Mouse (Mus musculus) bone marrow macrophage, adult 2 months (primary cell): ENCODE data around the gene Tcf7l1. TPM values are rescaled to one million over a fixed set of nuclear protein-coding genes. Genes with fewer than 3 reads are reported as not detected.

Experiments
- H3K27ac ChIP-seq: 2 replicates; pipeline ENCODE4 v1.5.1; 2012; ENCODE audit warnings: low read depth, low read length; ENCODE audit not compliant: insufficient read depth
- H3K4me1 ChIP-seq: 2 replicates; pipeline ENCODE4 v1.6.1; 2012; ENCODE audit warnings: low read length; ENCODE audit not compliant: control insufficient read depth, insufficient read depth
- H3K4me3 ChIP-seq: 2 replicates; pipeline ENCODE4 v1.5.1; 2012; ENCODE audit warnings: mild to moderate bottlenecking, low read length, moderate library complexity; ENCODE audit not compliant: insufficient read depth
- CTCF ChIP-seq: IDR thresholded peaks from 2 replicates; pipeline ENCODE4 v1.5.1; 2012; ENCODE audit warnings: low read depth, mild to moderate bottlenecking, low read length, moderate library complexity
- POLR2A ChIP-seq: IDR thresholded peaks from 2 replicates; pipeline ENCODE4 v1.6.1; 2012; ENCODE audit warnings: mild to moderate bottlenecking, low read depth, low read length, borderline replicate concordance
- polyA plus RNA-seq: library from polyadenylated mRNA; stranded (reverse); fragments of >200 nt; gene quantifications from 2 replicates; pipeline ENCODE4 v1.2.4, GENCODE M21; 2012; ENCODE audit not compliant: missing spikeins, insufficient read depth, insufficient read length

Gene Tcf7l1
- polyA plus RNA-seq, 1 experiment, result 0.42 TPM

DNA sequence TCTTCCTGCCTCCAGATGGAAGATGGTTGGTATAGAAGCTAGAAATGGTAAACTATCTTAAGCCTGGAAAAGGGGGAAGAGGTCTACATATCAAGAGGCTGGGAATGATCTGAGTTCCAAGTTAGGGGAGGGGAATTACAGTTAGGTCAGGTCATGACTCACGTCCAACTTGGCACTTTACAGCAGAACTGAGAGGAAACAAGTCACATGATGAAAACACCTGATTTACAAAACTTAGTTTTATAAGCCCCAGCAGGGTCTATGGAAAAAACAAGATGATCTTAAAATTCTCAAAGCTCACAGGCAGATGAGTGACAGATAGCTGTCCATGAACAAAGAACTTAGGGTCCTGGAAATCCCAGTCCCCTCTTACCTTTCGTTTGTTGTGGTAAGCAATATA lies 173.9 kb downstream of the Tcf7l1 start:
- Histone ChIP-seq H3K27ac (no peak overlapping the region), H3K4me3 (peak overlapping the region; percentile 91), H3K4me1 (peaks cover 8% of the 10 kb centered on the region; the same call in 1 of the 2 replicates)
- TF ChIP-seq CTCF, result no peak
- TF ChIP-seq POLR2A, result no peak

DNA sequence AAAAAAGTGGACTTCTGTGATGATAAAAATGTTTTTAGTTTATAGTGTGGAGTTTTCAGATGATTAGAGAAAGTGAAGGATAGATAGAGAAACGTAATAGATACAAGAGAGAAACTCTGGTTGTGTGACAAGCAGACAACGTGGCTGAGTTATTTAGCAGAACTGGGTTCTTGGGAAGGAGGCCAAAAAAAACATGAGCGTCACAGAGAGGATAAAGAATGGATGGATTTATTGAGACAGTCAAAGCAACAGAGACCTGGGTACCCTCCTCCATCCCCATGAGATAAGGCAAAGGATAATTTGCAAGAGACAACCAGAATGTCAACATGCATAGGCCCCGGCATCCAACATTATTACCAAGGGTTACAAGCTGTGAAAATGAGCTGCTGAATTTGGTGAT lies 178.8 kb downstream of the Tcf7l1 start:
- TF ChIP-seq CTCF (no peak), POLR2A (no peak)
- no peak overlapping the region for H3K4me3 ChIP-seq
- H3K4me1 ChIP-seq, result peaks cover 10% of the 10 kb centered on the region; the same call in 1 of the 2 replicates
- H3K27ac ChIP-seq, result no peak overlapping the region

DNA sequence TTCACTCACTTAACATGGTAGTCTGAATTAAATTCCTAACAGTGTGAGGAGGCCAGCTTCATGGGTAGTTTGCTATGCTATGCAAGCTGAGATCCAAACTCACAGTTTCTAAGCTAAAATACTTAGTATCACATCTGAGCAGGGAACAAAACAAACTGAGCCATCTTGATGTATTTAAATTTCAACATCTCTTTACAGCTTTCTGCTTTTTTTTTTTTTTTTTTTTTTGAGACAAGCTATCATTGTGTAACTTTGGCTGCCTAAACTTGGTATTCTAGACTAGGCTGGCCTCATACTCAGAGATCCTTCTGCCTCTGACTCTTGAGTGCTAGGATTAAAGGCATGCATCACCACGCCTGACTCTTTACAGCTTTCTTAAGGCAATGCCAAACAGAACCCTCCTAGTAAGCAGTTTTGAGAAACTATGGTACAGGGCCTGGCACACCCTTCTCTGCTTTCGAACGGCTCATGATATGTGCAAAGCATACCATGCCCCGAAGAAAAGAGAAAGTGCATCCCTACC lies 180.3 kb downstream of the Tcf7l1 start:
- no peak overlapping the region for H3K27ac ChIP-seq
- no peak overlapping the region for H3K4me3 ChIP-seq
- H3K4me1 ChIP-seq, result peaks cover 6% of the 10 kb centered on the region; the same call in 1 of the 2 replicates
- TF ChIP-seq POLR2A (no peak), CTCF (no peak)

DNA sequence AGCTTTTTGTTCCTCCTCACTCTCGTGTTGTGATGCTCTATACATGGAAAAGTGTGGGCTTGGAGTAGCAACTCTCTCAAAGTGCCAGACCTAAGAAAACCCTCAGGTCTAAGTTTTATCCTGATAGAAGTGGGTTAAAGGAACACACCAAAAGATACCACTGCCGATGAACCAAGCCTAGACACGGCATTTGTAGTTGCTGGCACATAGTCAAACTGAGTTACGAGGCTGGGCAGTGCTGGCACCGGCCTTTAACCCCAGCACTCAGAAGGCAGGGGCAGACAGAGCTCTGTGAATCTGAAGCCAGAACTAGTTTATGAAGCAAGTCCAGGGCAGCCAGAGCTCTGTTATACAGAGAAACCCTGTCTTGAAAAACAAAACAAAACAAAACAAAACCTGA lies 181.4 kb downstream of the Tcf7l1 start:
- TF ChIP-seq POLR2A, result no peak
- TF ChIP-seq CTCF, result no peak
- H3K4me3 ChIP-seq, result no peak overlapping the region
- no peak overlapping the region for H3K27ac ChIP-seq
- H3K4me1 ChIP-seq, result peaks cover 6% of the 10 kb centered on the region; the same call in 1 of the 2 replicates

DNA sequence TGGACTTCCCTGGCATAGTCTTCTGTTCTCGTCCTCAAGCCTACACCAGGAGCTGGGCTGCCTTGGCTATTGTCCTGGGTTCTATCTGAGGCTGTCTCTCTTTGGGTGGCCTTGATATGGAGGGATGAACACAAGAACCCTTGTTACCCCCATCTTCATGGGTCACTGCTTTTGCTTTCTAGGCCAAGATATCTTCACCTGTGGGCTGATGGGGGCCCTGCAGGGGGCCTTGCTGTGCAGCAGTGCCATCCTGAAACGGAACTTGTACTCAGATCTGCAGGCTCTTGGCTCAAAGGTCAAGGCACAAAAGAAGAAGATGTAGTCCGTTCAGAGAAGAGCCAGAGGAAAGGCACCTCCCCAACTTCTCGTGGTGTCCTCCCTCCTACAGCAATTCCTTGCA lies 182.0 kb downstream of the Tcf7l1 start:
- TF ChIP-seq CTCF (no peak), POLR2A (no peak)
- Histone ChIP-seq H3K4me3 (no peak overlapping the region), H3K27ac (no peak overlapping the region), H3K4me1 (peaks cover 6% of the 10 kb centered on the region; the same call in 1 of the 2 replicates)

DNA sequence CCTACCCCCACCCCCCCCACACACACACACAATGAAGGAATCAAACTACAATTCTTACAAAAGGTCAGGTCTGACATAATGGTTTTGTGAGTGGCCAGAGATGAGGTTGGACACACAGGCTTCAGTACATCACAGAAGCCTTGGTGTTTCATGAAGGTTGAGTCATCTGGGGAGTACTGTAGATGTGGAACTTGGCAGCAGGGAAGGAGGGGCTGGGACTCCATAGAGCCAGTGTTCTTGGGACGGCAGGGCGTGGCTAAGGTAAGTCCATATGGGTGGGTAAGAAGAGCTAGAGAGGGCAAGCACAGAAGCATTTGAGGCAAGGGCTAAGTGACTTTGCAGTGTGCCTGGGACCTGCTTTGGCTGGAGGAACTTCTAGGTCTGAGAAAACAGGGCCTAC lies 185.0 kb downstream of the Tcf7l1 start:
- no peak for TF ChIP-seq POLR2A
- no peak for TF ChIP-seq CTCF
- Histone ChIP-seq H3K4me3 (no peak overlapping the region), H3K4me1 (peaks cover 8% of the 10 kb centered on the region), H3K27ac (no peak overlapping the region)

DNA sequence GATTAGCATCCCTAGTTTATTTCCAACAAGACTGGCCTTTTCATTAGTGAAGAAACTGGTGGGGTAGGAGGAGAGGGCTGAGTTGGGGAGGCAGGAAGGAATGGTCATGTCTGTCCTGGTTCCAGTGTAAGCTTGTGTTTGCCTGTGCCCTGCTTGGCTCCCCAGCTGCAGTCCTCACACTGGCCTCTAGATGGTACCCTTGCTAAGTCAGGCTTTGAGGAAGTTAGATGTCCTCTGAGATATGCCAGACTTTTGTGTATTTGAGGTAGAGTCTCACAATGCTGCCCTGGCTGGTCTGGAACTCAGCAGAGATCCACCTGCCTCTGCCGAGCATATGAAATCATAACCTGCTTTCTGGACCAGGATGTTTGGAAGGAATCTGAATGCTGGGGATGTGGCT lies 187.3 kb downstream of the Tcf7l1 start:
- H3K4me3 ChIP-seq, result no peak overlapping the region
- TF ChIP-seq CTCF (0 out of 2 replicates have a peak, but pooled peaks have one; percentile 12), POLR2A (no peak)
- H3K4me1 ChIP-seq, result peaks cover 14% of the 10 kb centered on the region

DNA sequence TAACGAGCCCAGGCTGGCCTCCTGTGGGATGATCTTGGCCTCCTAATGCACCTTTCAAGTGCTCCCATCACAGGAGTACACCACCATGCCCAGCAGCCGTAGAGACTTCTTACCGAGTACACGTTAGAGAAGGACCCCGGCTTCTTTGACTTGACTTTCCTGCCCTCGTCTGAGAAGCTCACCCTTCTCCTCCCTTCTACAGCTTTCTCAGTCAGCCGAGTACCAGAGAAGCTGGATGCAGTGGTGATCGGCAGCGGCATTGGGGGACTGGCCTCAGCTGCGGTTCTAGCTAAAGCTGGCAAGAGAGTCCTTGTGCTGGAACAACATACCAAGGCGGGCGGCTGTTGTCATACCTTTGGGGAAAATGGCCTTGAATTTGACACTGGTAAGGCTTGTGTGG lies 188.3 kb downstream of the Tcf7l1 start:
- Histone ChIP-seq H3K4me1 (peaks cover 14% of the 10 kb centered on the region), H3K27ac (no peak overlapping the region), H3K4me3 (no peak overlapping the region)
- TF ChIP-seq CTCF (no peak), POLR2A (no peak)

More for the DNA sequence above, 187.3 kb downstream of the Tcf7l1 start:
- no peak overlapping the region for H3K27ac ChIP-seq

DNA sequence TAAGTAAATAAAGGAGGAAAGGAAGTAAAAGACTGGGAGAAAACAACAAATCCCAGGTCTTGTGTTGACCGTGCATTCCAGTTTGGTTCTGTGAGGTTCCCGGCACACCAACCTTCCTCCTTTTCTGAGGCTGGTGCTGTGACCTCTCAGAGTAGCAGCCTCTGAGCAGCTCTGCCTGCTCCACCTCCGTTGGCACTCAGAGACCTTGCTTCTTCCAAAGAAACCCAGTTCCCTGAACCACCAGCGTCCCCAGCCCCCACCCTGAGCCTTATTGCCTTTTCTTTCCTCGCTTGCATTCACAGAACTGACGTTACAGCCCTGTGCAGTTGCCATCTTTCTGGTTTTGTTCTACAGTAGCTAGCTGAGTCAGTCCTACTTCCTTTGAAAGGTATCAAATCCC lies 188.8 kb downstream of the Tcf7l1 start:
- no peak overlapping the region for H3K27ac ChIP-seq
- TF ChIP-seq POLR2A (no peak), CTCF (no peak)
- no peak overlapping the region for H3K4me3 ChIP-seq
- peaks cover 14% of the 10 kb centered on the region for H3K4me1 ChIP-seq

DNA sequence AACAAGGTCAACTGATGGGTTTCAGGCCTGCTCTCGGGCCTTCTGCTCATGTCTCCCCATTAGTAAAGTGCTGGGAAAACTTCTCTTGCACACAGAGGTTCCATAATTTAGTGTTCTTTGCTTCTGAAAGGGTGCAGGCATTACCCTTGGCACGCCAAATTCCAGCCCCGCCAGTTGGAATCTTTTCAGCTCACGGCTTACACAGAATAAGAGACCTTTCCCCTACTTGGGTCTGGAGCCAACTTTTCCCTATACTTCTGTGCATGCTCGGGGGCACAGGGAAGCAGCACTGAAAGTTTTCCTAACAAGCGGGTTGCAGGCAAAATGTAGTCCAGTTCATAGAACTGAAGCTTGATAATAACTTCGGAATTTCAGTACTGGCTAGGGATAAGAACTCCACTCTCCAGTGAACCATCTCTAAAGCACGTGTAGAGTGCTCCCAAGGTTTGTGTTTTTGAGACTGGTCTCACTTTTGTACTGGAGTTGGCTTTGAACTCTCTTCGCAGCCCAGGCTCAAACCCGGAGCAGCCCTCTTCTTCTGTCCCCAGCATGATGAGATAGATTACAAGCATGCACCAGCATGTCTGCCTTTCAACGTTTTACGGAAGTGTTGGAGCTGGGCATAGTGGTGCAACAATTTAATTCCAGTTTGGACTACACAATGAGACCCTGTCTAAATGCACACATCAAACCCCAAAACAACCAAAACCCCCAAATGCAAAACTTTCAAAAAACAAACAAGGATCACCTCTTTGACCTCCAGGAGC lies 190.1 kb downstream of the Tcf7l1 start:
- Histone ChIP-seq H3K27ac (peak overlapping the region; percentile 48; the same call in 1 of the 2 replicates), H3K4me3 (peak overlapping the region; percentile 89), H3K4me1 (peaks cover 13% of the 10 kb centered on the region)
- no peak; the same call in 1 of the 2 replicates for TF ChIP-seq CTCF
- no peak for TF ChIP-seq POLR2A

DNA sequence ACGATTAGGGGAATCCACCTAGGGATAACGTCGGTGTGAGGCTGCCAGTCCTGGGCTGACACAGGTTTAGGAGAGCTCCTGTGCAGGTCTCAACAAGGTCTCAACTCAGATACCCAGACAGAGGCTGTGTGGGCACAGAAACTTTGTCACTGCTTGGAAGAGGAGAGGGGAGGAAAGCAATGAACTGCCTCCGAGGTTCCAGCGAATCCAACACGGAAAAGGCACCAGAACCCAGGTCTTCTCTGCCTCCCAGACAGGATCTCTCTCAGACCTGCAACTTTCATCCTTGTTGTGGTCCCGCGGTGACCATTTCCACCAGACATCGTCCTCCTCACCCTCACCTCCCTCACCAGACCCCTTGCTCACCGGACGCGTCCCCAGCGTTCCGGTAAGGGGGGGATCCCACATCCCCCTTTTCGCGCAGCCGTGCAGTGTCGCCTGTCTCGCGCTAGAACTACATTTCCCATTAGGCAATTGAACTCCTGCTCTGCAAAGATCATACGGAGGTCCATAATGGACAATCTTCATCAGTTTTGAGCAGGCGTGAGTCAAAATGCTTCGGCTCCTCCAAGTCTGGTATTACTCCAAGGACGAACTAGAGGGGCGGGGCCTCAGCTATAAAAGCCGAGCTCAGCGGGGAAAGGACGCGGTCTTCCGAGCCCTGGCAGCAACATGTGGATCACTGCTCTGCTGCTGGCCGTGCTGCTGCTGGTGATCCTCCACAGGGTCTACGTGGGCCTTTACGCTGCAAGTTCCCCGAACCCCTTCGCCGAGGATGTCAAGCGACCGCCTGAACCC lies 190.9 kb downstream of the Tcf7l1 start, which contains the start of the genes Elmod3 and Retsat:
Gene Elmod3 (minus strand): TSS at position 458 of the 798 bp plus-strand sequence.
Gene Retsat (plus strand): TSS at position 520 of the 798 bp plus-strand sequence.
- H3K4me1 ChIP-seq, result peaks cover 13% of the 10 kb centered on the region
- TF ChIP-seq POLR2A (peak; percentile 61; the same call in 1 of the 2 replicates), CTCF (no peak)
- H3K27ac ChIP-seq, result peak within 1 kb of the TSS; percentile 48; the same call in 1 of the 2 replicates
- peak within 1 kb of the TSS; percentile 89 for H3K4me3 ChIP-seq
